Mouse (Mus musculus) MEL (cell line): Measurements from ENCODE around the gene Mettl16. TPM values are rescaled to one million over a fixed set of nuclear protein-coding genes. Genes with fewer than 3 reads are reported as not detected.

Experiments used
- DNase-seq: peaks from one replicate; pipeline ENCODE4 v3.0.0; 2011; ENCODE audit warnings: low read depth, low spot score
- H3K27ac ChIP-seq: 2 replicates; pipeline ENCODE4 v1.5.1; 2012; ENCODE audit warnings: low read depth, mild to moderate bottlenecking, control low read depth, low read length, moderate library complexity; ENCODE audit not compliant: control insufficient read depth
- H3K27me3 ChIP-seq, 2 experiments: fragments of 150-350 bp in 1 of 2; sonication (generic) in 1 of 2; 2 replicates each; pipeline ENCODE4 v1.6.1; 2012; ENCODE audit warnings: low read length in 2 of 2, mild to moderate bottlenecking in 2 of 2, improper control_type of control experiment in 1 of 2, moderate library complexity in 1 of 2; ENCODE audit not compliant: insufficient read depth in 2 of 2, control insufficient read depth in 1 of 2
- H3K36me3 ChIP-seq, 2 experiments: 2 replicates each; pipeline ENCODE4 v1.6.1; 2012 to 2014; ENCODE audit warnings: low read length in 2 of 2, improper control_type of control experiment in 1 of 2, inconsistent platforms in 1 of 2, mild to moderate bottlenecking in 1 of 2; ENCODE audit not compliant: insufficient read depth in 2 of 2, control insufficient read depth in 1 of 2
- H3K4me1 ChIP-seq, 2 experiments: fragments of 150-350 bp in 1 of 2; sonication (generic) in 1 of 2; 2 replicates each; pipeline ENCODE4 v1.6.1; 2012; ENCODE audit warnings: low read length in 2 of 2, improper control_type of control experiment in 1 of 2, mild to moderate bottlenecking in 1 of 2; ENCODE audit not compliant: insufficient read depth in 2 of 2, control insufficient read depth in 1 of 2
- H3K4me3 ChIP-seq, 2 experiments: fragments of 150-350 bp in 1 of 2; sonication (generic) in 1 of 2; 2 replicates each; pipeline ENCODE4 v1.5.1; 2012; ENCODE audit warnings: low read depth in 2 of 2, low read length in 2 of 2, mild to moderate bottlenecking in 2 of 2, moderate library complexity in 2 of 2, control low read depth in 1 of 2, improper control_type of control experiment in 1 of 2; ENCODE audit not compliant: control insufficient read depth in 1 of 2, insufficient read depth in 1 of 2
- H3K79me2 ChIP-seq: 2 replicates; pipeline ENCODE4 v1.6.1; 2012; ENCODE audit warnings: mild to moderate bottlenecking, low read length, moderate library complexity; ENCODE audit not compliant: control insufficient read depth, poor library complexity, insufficient read depth
- H3K9ac ChIP-seq: 2 replicates; pipeline ENCODE4 v1.6.1; 2012; ENCODE audit warnings: low read depth, mild to moderate bottlenecking, control low read depth, low read length, moderate library complexity; ENCODE audit not compliant: control insufficient read depth, poor library complexity, severe bottlenecking
- H3K9me3 ChIP-seq: fragments of 150-350 bp; sonication (generic); replicated peaks from 2 replicates; pipeline ENCODE4 v1.6.1; 2012; ENCODE audit warnings: mild to moderate bottlenecking, low read length, improper control_type of control experiment, moderate library complexity; ENCODE audit not compliant: insufficient read depth
- E2F4 ChIP-seq: IDR thresholded peaks from 2 replicates; pipeline ENCODE4 v1.6.1; 2011; ENCODE audit warnings: low read depth, low read length, improper control_type of control experiment, borderline replicate concordance
- EP300 ChIP-seq, 2 experiments: IDR thresholded peaks; 2 replicates each; pipeline ENCODE4 v1.6.1; 2011; ENCODE audit warnings: improper control_type of control experiment in 2 of 2, low read length in 2 of 2, low read depth in 1 of 2, mild to moderate bottlenecking in 1 of 2
- GATA1 ChIP-seq: IDR thresholded peaks from 2 replicates; pipeline ENCODE4 v1.6.1; 2011; ENCODE audit warnings: low read depth, low read length, improper control_type of control experiment
- JUND ChIP-seq: IDR thresholded peaks from 2 replicates; pipeline ENCODE4 v1.6.1; 2011; ENCODE audit warnings: low read depth, mild to moderate bottlenecking, improper control_type of control experiment, low read length
- MAZ ChIP-seq: IDR thresholded peaks from 2 replicates; pipeline ENCODE4 v1.6.1; 2012; ENCODE audit warnings: low read depth, mild to moderate bottlenecking, inconsistent platforms, low read length, improper control_type of control experiment
- MEF2A ChIP-seq: IDR thresholded peaks from 2 replicates; pipeline ENCODE4 v1.6.1; 2014; ENCODE audit warnings: low read depth, mild to moderate bottlenecking, inconsistent platforms, low read length, improper control_type of control experiment; ENCODE audit not compliant: poor library complexity, insufficient replicate concordance, severe bottlenecking; ENCODE audit errors: extremely low read depth
- MXI1 ChIP-seq: IDR thresholded peaks from 2 replicates; pipeline ENCODE4 v1.6.1; 2011; ENCODE audit warnings: mild to moderate bottlenecking, low read depth, low read length, improper control_type of control experiment
- MYC ChIP-seq: IDR thresholded peaks from 2 replicates; pipeline ENCODE4 v1.6.1; 2011; ENCODE audit warnings: low read depth, mild to moderate bottlenecking, low read length, improper control_type of control experiment, moderate library complexity
- NRF1 ChIP-seq: IDR thresholded peaks from 2 replicates; pipeline ENCODE4 v1.6.1; 2014; ENCODE audit warnings: low read depth, mild to moderate bottlenecking, inconsistent platforms, low read length, improper control_type of control experiment, moderate library complexity; ENCODE audit not compliant: poor library complexity, insufficient read depth, severe bottlenecking
- POLR2A ChIP-seq, 2 experiments: IDR thresholded peaks; 2 replicates each; pipeline ENCODE4 v1.6.1; 2011 to 2012; ENCODE audit warnings: low read length in 2 of 2, mild to moderate bottlenecking in 2 of 2, control low read depth in 1 of 2, improper control_type of control experiment in 1 of 2, low read depth in 1 of 2, moderate library complexity in 1 of 2; ENCODE audit not compliant: control insufficient read depth in 1 of 2, insufficient read depth in 1 of 2, poor library complexity in 1 of 2
- POLR2AphosphoS2 ChIP-seq: IDR thresholded peaks from 2 replicates; pipeline ENCODE4 v1.6.1; 2011; ENCODE audit warnings: low read length, improper control_type of control experiment
- RAD21 ChIP-seq: IDR thresholded peaks from 2 replicates; pipeline ENCODE4 v1.6.1; 2011; ENCODE audit warnings: mild to moderate bottlenecking, low read depth, low read length, improper control_type of control experiment
- RCOR1 ChIP-seq: IDR thresholded peaks from 2 replicates; pipeline ENCODE4 v1.6.1; 2012; ENCODE audit warnings: low read depth, mild to moderate bottlenecking, inconsistent platforms, low read length, improper control_type of control experiment
- SIN3A ChIP-seq: IDR thresholded peaks from 2 replicates; pipeline ENCODE4 v1.6.1; 2012; ENCODE audit warnings: low read length, improper control_type of control experiment, inconsistent platforms
- UBTF ChIP-seq: IDR thresholded peaks from 2 replicates; pipeline ENCODE4 v1.6.1; 2012; ENCODE audit warnings: low read depth, mild to moderate bottlenecking, inconsistent platforms, low read length, improper control_type of control experiment, moderate library complexity, borderline replicate concordance; ENCODE audit not compliant: insufficient read depth
- USF1 ChIP-seq: IDR thresholded peaks from 2 replicates; pipeline ENCODE4 v1.6.1; 2014; ENCODE audit warnings: low read depth, mild to moderate bottlenecking, inconsistent platforms, low read length, improper control_type of control experiment, moderate library complexity
- ZC3H11A ChIP-seq: IDR thresholded peaks from 2 replicates; pipeline ENCODE4 v1.6.1; 2012; ENCODE audit warnings: low read depth, mild to moderate bottlenecking, inconsistent platforms, low read length, improper control_type of control experiment
- ZKSCAN1 ChIP-seq: IDR thresholded peaks from 2 replicates; pipeline ENCODE4 v1.6.1; 2012; ENCODE audit warnings: low read depth, mild to moderate bottlenecking, inconsistent platforms, low read length, improper control_type of control experiment, moderate library complexity
- ZMIZ1 ChIP-seq: IDR thresholded peaks from 2 replicates; pipeline ENCODE4 v1.6.1; 2012; ENCODE audit warnings: low read depth, mild to moderate bottlenecking, inconsistent platforms, low read length, improper control_type of control experiment, moderate library complexity
- polyA plus RNA-seq, 2 experiments: library from polyadenylated mRNA; stranded (reverse) in 1 of 2; unstranded in 1 of 2; fragments of >175 nt in 1 of 2; fragments of >200 nt in 1 of 2; gene quantifications; 2 replicates each; pipeline versions ENCODE4 v1.2.1 to v1.2.4; 2012; ENCODE audit warnings: low replicate concordance in 2 of 2, low read depth in 1 of 2; ENCODE audit not compliant: insufficient read length in 2 of 2, insufficient read depth in 1 of 2, missing spikeins in 1 of 2
- total RNA-seq: library from RNA; depleted of rRNA; stranded (reverse); fragments of 300-350 nt; gene quantifications from 2 replicates; pipeline ENCODE4 v1.2.3, GENCODE M21; 2012

Mettl16 gene
- total and polyA plus RNA-seq, 3 experiments: 76.3 to 116 TPM; not detected in 1

DNA sequence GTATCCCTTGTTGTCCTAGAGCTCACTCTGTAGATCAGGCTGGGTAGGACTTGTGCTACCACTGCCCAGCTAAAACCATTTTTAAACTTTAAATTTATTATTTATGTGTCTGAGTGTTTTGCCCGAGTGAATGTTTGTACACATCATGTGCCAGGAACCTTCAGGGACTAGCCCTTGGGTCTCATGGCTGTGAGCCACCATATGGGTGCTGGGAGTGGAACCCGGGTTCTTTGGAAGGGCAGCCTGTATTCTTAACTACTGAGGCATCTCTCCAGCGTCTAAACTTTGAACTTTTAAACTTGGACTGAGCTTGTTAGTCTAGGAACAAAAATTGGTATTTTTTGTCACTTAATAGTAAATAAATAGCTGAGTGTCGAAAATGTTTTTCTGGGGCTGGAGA lies 22.2 kb downstream of the Mettl16 start:
- Histone ChIP-seq H3K9me3 (no peaks in the 10 kb centered on the region), H3K4me3 (no peak overlapping the region), H3K36me3 (peaks cover 3 to 72% of the 10 kb centered on the region in 2 experiments), H3K27ac (no peak overlapping the region), H3K79me2 (no peaks in the 10 kb centered on the region), H3K4me1 (no peaks in the 10 kb centered on the region; a peak in 1 of 4 replicates), H3K9ac (no peak overlapping the region), H3K27me3 (no peaks in the 10 kb centered on the region)
- DNase-seq: no peak
- TF ChIP-seq RAD21: no peak
- no peak for TF ChIP-seq POLR2A (IDR thresholded peaks at IDR 0.05; ENCODE audit: control insufficient read depth in 1 of 2, insufficient read depth in 1 of 2, low read depth in 1 of 2, low read length in 2 of 2, poor library complexity in 1 of 2)
- no peak for TF ChIP-seq ZKSCAN1
- TF ChIP-seq POLR2AphosphoS2: no peak
- no peak for TF ChIP-seq MAZ
- TF ChIP-seq MYC: no peak

DNA sequence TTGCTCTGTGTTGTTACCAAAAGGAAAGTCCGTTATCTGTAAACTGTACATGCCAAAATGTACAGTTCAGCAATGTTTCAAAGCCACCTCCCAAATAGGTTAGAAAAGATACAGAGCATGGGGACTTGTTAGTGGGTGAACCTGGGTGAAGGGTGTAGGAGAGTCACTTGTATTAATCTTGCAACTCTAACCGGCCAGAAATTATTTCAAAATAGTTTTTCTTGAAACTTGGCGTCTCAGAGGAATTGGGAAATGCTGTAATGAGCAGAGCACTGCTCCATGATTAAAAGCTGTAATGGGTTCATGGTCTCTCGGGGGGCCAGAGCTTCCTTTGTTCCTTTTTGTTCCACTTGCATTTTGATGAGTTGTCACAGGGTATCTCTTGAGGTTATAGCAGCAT lies 30.0 kb downstream of the Mettl16 start:
- no peak for TF ChIP-seq ZC3H11A
- peak; percentile 42; the same call in 1 of the 2 replicates for TF ChIP-seq POLR2AphosphoS2
- peak; percentile 63 for TF ChIP-seq SIN3A
- TF ChIP-seq EP300 (IDR thresholded peaks at IDR 0.05; ENCODE audit: low read depth in 1 of 2, low read length in 2 of 2): peak; percentile 59 to 76
- TF ChIP-seq MXI1: peak; percentile 72
- TF ChIP-seq GATA1: peak; percentile 80

DNA sequence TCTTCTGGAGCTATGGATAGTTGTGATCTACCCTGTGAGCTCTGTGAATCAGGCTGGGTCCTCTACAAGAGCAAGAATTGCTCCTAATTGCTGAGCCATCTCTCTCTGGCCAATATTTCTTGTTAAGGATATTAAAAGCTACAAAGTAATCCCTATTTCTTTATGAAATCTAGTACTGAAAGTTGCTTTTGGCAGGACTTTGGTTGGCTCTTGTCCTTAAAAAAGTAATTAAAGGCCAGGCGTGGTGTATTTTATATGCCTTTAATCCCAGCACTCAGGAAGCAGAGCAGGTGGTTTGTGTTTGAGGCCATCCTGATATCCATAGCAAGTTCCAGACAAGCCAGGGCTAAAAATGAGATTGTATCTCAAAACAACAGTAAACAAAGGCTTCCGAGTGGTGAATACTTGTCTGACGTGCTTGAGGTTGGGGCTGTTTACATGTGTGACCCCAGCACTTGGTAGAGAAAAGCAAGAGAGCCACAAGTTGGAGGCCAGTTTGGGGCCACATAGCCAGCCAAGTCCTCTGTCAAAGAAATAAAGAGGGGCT lies 33.5 kb downstream of the Mettl16 start:
- no peak for DNase-seq
- Histone ChIP-seq H3K4me3 (no peak overlapping the region), H3K27me3 (no peaks in the 10 kb centered on the region), H3K27ac (no peak overlapping the region), H3K9me3 (no peaks in the 10 kb centered on the region), H3K4me1 (peaks cover 9 to 19% of the 10 kb centered on the region in 2 experiments), H3K9ac (no peak overlapping the region), H3K79me2 (peaks cover 3% of the 10 kb centered on the region), H3K36me3 (peaks cover 35 to 39% of the 10 kb centered on the region in 2 experiments)
- TF ChIP-seq NRF1 (no peak), SIN3A (no peak), UBTF (no peak), ZKSCAN1 (no peak), ZMIZ1 (no peak), MEF2A (no peak), USF1 (no peak), JUND (no peak), RCOR1 (no peak), E2F4 (no peak)

More for the DNA sequence above, 30.0 kb downstream of the Mettl16 start:
- DNase-seq: peak; percentile 74
- Histone ChIP-seq H3K27ac (peak overlapping the region; percentile 34), H3K36me3 (peaks cover 25 to 55% of the 10 kb centered on the region in 2 experiments), H3K79me2 (peaks cover 3% of the 10 kb centered on the region), H3K9me3 (no peaks in the 10 kb centered on the region), H3K4me1 (peaks cover 9 to 14% of the 10 kb centered on the region in 2 experiments), H3K9ac (peak overlapping the region; percentile 2; the same call in 1 of the 2 replicates), H3K4me3 (no peak overlapping the region), H3K27me3 (no peaks in the 10 kb centered on the region)
